8 mouse cellular contexts compared by ENCODE assay signal in the genomic region with DNA sequence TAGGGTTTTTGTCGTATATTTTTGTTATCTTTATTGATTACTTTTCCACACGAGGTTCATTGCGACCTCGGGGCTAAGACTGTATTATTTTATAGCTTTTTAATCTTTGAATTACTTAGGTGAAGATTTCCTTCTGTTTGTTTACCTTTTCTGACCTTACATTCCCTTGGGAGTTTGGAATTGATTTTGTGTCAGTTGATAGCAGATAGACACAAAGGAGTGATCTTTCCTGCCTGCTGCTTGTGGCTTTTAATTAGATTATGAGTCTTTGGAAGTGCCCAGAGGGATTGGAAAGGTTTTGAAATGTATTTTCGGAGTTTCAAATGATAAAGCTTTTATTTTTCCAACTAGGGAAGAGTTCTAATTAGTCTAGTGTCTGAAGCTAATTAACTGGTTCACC. TPM values are rescaled to one million over a fixed set of nuclear protein-coding genes. Genes with fewer than 3 reads are reported as not detected.
DNase-seq lines count a peak whose midpoint lies in the region; ATAC-seq and TF ChIP-seq lines count a peak whose summit lies in the region.

No protein-coding gene starts in this region.

- no peaks in the 10 kb centered on the region for H3K27me3 ChIP-seq in spleen, adult 2 months (ENCODE audit: control insufficient read depth, insufficient read depth, low read length)
- no peaks in the 10 kb centered on the region for H3K27me3 ChIP-seq in liver, embryonic 11.5 days (replicated peaks; ENCODE audit: control insufficient read depth, insufficient read depth, low read length)
- H3K27me3 ChIP-seq in stomach, postnatal 0 days (ENCODE audit: control insufficient read depth, insufficient read depth, low read length) = no peaks in the 10 kb centered on the region

- 38% methylated on average over 5 of the region's 5 CpGs for WGBS in spleen, adult 2 months
- 35% methylated on average over 5 of the region's 5 CpGs for WGBS in liver, embryonic 11.5 days
- 18% methylated on average over 5 of the region's 5 CpGs for WGBS in stomach, postnatal 0 days

- no peaks in the 10 kb centered on the region for H3K36me3 ChIP-seq in spleen, adult 2 months (ENCODE audit: control insufficient read depth, insufficient read depth, low read length)
- H3K36me3 ChIP-seq in liver, embryonic 11.5 days (ENCODE audit: control insufficient read depth, insufficient read depth, low read length) = no peaks in the 10 kb centered on the region
- H3K36me3 ChIP-seq in stomach, postnatal 0 days (ENCODE audit: control insufficient read depth, insufficient read depth, low read length) = no peaks in the 10 kb centered on the region

- H3K4me3 ChIP-seq in spleen, adult 2 months (ENCODE audit: extremely low read depth, insufficient read depth, insufficient read length) = peak overlapping the region; percentile 76
- peak overlapping the region; percentile 77 for H3K4me3 ChIP-seq in liver, embryonic 11.5 days (ENCODE audit: low read depth, low read length)
- H3K4me3 ChIP-seq in stomach, postnatal 0 days (ENCODE audit: low read depth, low read length) = peak overlapping the region; percentile 80

- no peak overlapping the region for H3K9ac ChIP-seq in liver, embryonic 11.5 days (ENCODE audit: low read depth, low read length)
- H3K9ac ChIP-seq in stomach, postnatal 0 days (ENCODE audit: low read length) = peak overlapping the region; percentile 86

- no peak for TF ChIP-seq EP300 in stomach, postnatal 0 days (optimal IDR thresholded peaks at IDR 0.05)

- no peak for ATAC-seq in liver, embryonic 11.5 days (replicated peaks; ENCODE audit: low FRiP score)
- ATAC-seq in stomach, postnatal 0 days (ENCODE audit: low FRiP score, low TSS enrichment) = no peak

- TF ChIP-seq CTCF in spleen, adult 2 months (IDR thresholded peaks at IDR 0.05; ENCODE audit: extremely low read depth, insufficient read depth, insufficient read length, insufficient replicate concordance) = no peak
- no peak for TF ChIP-seq CTCF in stomach, postnatal 0 days (IDR thresholded peaks at IDR 0.05; ENCODE audit: low read depth)

- no peak overlapping the region for H3K27ac ChIP-seq in spleen, adult 2 months (ENCODE audit: insufficient read depth, low read length)
- H3K27ac ChIP-seq in liver, embryonic 11.5 days (ENCODE audit: low read depth, low read length) = no peak overlapping the region
- H3K27ac ChIP-seq in stomach, postnatal 0 days (replicated peaks) = no peak overlapping the region

- no peak for TF ChIP-seq POLR2A in spleen, adult 2 months (IDR thresholded peaks at IDR 0.05; ENCODE audit: low read depth, low read length)

- peak; percentile 21 for DNase-seq in cerebellum, adult 9-10 months
- no peak for DNase-seq in cerebellum, adult 9-11 months
- DNase-seq in spleen, adult 2 months (ENCODE audit: low read depth in 1 of 2, low spot score in 2 of 2) = no peak
- no peak for DNase-seq in spleen, postnatal 14 days (ENCODE audit: low spot score in 2 of 2)
- DNase-seq in liver, embryonic 11.5 days (ENCODE audit: low spot score) = no peak
- no peak for DNase-seq in stomach, postnatal 0 days (ENCODE audit: low spot score)
- DNase-seq in adrenal gland, postnatal 4 days (ENCODE audit: low spot score in 2 of 2) = no peak
- DNase-seq in kidney, postnatal 4 days = no peak

- no peaks in the 10 kb centered on the region; the same call in 1 of the 2 replicates for H3K4me1 ChIP-seq in spleen, adult 2 months (ENCODE audit: control insufficient read depth, insufficient read depth, insufficient read length)
- peaks cover 3% of the 10 kb centered on the region; the same call in 1 of the 2 replicates for H3K4me1 ChIP-seq in liver, embryonic 11.5 days (replicated peaks; ENCODE audit: control insufficient read depth, insufficient read depth, low read length)
- no peaks in the 10 kb centered on the region for H3K4me1 ChIP-seq in stomach, postnatal 0 days (replicated peaks; ENCODE audit: control insufficient read depth, insufficient read depth)

- H3K9me3 ChIP-seq in liver, embryonic 11.5 days (ENCODE audit: control insufficient read depth, low read length) = no peaks in the 10 kb centered on the region
- no peaks in the 10 kb centered on the region for H3K9me3 ChIP-seq in stomach, postnatal 0 days (ENCODE audit: control insufficient read depth, low read length)

- H3K4me2 ChIP-seq in liver, embryonic 11.5 days = peak overlapping the region; percentile 74
- peak overlapping the region; percentile 63 for H3K4me2 ChIP-seq in stomach, postnatal 0 days (replicated peaks; ENCODE audit: low read depth)

RNA-seq across cellular contexts. Expression of a gene that starts 1.1 kb away (rescaled TPM):
- 1.2 and 1.7 TPM in 2 replicates for polyA plus RNA-seq in spleen, adult 2 months (2012; rRNA removed)
- 8.7 and 11.7 TPM in 2 replicates for polyA plus RNA-seq in liver, embryonic 11.5 days (2014; fragmentation: Nextera tagmentation; extraction: Ambion mirVana)
- 7.3 and 7.5 TPM in 2 replicates for polyA plus RNA-seq in stomach, postnatal 0 days (2015; fragmentation: Nextera tagmentation; extraction: Ambion mirVana)
- 10 to 100 TPM; 12.9 to 13.8 TPM for total RNA-seq in adrenal gland, postnatal 4 days (2021)
